Mouse (Mus musculus): ENCODE measurements at regions not wholly inside any gene's neighbourhood (a gene's known extent, or its start where the extent isn't known, plus 50 kb on each side); places are given as distances from the start of the nearest gene placed in this dataset.

DNA sequence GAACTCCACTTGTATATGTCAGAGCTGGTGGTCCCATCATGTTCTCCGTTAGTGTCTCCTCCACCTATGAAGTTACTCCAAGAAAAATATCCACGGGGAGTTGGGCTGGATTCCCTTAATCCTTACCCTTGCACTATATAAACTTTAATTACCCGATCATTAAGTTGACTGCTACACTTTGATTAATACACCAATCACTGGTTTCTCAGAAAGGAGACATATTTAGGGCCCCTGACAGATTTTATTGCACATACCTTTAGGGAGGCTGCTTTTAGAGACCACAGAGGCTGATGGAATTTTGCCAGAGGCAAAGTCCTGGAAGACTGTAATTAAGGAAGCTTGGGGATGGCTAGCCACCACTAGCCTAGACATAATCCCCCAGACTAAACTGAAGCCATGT is 457.3 kb downstream of the Fat4 start:
- WGBS = 82% methylated on average over 3 of the region's 3 CpGs
- no peak for DNase-seq
- Histone ChIP-seq H3K4me1 (ENCODE audit: control insufficient read depth, insufficient read depth, low read length) (no peaks in the 10 kb centered on the region), H3K4me3 (replicated peaks; ENCODE audit: insufficient read depth, low read depth, low read length) (no peak overlapping the region), H3K27me3 (ENCODE audit: control insufficient read depth, insufficient read depth, low read length) (no peaks in the 10 kb centered on the region), H3K27ac (ENCODE audit: insufficient read depth, low read length) (no peak overlapping the region)
- TF ChIP-seq CTCF (IDR thresholded peaks at IDR 0.05; ENCODE audit: borderline replicate concordance, insufficient read depth, low read depth, low read length) (no peak), POLR2A (IDR thresholded peaks at IDR 0.05; ENCODE audit: borderline replicate concordance, insufficient read depth, low read length) (no peak)

DNA sequence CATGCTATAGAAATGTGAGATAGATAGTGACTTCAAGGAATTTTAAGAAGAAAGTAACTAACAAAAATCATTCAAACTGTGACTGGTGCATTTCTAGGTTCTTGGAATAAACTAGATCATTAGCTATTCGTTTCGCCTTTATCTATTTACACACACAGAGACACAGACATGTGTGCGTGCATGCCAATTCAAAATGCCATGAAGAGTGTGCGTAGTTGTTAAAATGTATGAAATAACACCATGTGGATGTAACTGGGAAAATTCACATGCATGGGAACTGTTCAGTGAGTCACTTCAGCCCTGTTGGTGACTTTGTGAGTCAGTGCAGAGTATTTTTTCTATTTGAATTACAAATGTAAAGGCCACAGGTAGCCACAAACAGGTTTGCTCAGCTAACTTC is 460.8 kb downstream of the Fat4 start:
- Histone ChIP-seq H3K27me3 (ENCODE audit: control insufficient read depth, insufficient read depth, low read length) (no peaks in the 10 kb centered on the region), H3K4me1 (ENCODE audit: control insufficient read depth, insufficient read depth, low read length) (no peaks in the 10 kb centered on the region), H3K4me3 (replicated peaks; ENCODE audit: insufficient read depth, low read depth, low read length) (no peak overlapping the region), H3K27ac (ENCODE audit: insufficient read depth, low read length) (no peak overlapping the region)
- TF ChIP-seq POLR2A (IDR thresholded peaks at IDR 0.05; ENCODE audit: borderline replicate concordance, insufficient read depth, low read length) (no peak), CTCF (IDR thresholded peaks at IDR 0.05; ENCODE audit: borderline replicate concordance, insufficient read depth, low read depth, low read length) (no peak)
- 93% methylated on average over 4 of the region's 4 CpGs for WGBS
- no peak for DNase-seq

DNA sequence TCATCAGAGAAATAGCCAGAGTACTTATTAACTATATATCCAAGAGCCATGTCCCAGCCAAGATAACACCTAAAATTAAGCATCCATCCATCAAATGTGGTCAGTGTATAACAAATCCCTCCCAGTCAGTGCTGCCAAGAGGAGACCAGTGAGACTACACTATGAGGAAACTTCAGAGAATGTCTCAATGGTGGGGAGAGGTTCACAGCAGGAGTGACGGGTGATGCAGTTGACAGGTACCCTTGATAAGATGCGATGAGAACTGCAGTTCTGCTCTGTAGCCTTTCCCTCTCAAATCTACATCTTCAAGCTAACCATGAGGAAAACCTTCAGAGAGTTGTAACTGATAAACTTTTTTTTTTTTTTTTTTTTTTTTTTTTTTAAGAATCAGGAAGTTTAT is 470.3 kb downstream of the Fat4 start:
- H3K4me3 ChIP-seq (replicated peaks; ENCODE audit: insufficient read depth, low read depth, low read length) = no peak overlapping the region
- 75% methylated on average over 2 of the region's 2 CpGs for WGBS
- H3K27ac ChIP-seq (ENCODE audit: insufficient read depth, low read length) = no peak overlapping the region
- DNase-seq = no peak
- TF ChIP-seq POLR2A (IDR thresholded peaks at IDR 0.05; ENCODE audit: borderline replicate concordance, insufficient read depth, low read length) (no peak), CTCF (IDR thresholded peaks at IDR 0.05; ENCODE audit: borderline replicate concordance, insufficient read depth, low read depth, low read length) (no peak)
- no peaks in the 10 kb centered on the region for H3K27me3 ChIP-seq (ENCODE audit: control insufficient read depth, insufficient read depth, low read length)
- H3K4me1 ChIP-seq (ENCODE audit: control insufficient read depth, insufficient read depth, low read length) = no peaks in the 10 kb centered on the region

DNA sequence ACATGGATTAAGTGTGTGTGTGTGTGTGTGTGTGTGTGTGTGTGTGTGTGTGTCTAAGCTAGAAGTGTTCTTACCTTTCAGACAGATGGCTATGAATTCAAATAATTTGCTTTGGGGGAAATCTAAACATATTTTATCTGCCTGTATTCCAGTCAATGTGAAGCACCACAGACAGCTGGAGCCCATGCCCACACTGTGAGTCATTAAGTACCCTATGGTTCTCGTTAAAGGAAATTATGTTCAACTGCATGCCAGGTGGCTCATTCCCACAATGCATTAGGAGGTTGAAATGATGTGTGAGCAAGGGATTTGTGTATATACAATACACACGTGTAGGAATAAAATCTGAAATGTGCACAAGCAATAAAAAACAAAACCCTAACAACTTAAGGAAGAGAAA is 473.5 kb downstream of the Fat4 start:
- Histone ChIP-seq H3K4me1 (ENCODE audit: control insufficient read depth, insufficient read depth, low read length) (no peaks in the 10 kb centered on the region), H3K4me3 (replicated peaks; ENCODE audit: insufficient read depth, low read depth, low read length) (no peak overlapping the region), H3K27ac (ENCODE audit: insufficient read depth, low read length) (no peak overlapping the region), H3K27me3 (ENCODE audit: control insufficient read depth, insufficient read depth, low read length) (no peaks in the 10 kb centered on the region)
- TF ChIP-seq CTCF (IDR thresholded peaks at IDR 0.05; ENCODE audit: borderline replicate concordance, insufficient read depth, low read depth, low read length) (no peak), POLR2A (IDR thresholded peaks at IDR 0.05; ENCODE audit: borderline replicate concordance, insufficient read depth, low read length) (no peak)
- DNase-seq = no peak
- WGBS = 24% methylated on average over 2 of the region's 2 CpGs

DNA sequence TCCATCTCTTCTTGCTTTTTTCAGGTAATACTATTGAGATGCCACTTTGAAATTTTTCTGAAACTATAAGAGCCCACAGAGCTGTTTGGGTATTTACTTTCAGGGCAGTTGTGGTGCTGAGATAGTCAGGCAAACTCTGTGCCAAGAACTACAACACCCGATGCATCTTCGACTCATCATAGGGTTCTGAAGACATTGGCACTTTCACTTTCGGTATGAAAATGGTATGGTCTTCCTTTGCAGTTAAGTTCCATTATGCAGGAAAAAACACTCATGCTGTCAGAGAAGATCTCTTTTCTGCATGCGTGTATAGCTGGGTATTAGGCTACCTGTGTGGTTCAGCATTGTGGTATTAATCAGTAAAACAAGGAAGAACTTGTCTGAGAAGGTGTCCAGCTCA is 484.2 kb downstream of the Fat4 start:
- TF ChIP-seq CTCF (IDR thresholded peaks at IDR 0.05; ENCODE audit: borderline replicate concordance, insufficient read depth, low read depth, low read length) = no peak
- no peak for TF ChIP-seq POLR2A (IDR thresholded peaks at IDR 0.05; ENCODE audit: borderline replicate concordance, insufficient read depth, low read length)
- Histone ChIP-seq H3K27me3 (ENCODE audit: control insufficient read depth, insufficient read depth, low read length) (no peaks in the 10 kb centered on the region), H3K4me1 (ENCODE audit: control insufficient read depth, insufficient read depth, low read length) (no peaks in the 10 kb centered on the region), H3K4me3 (replicated peaks; ENCODE audit: insufficient read depth, low read depth, low read length) (no peak overlapping the region), H3K27ac (ENCODE audit: insufficient read depth, low read length) (no peak overlapping the region)
- DNase-seq = no peak
- 77% methylated on average over 4 of the region's 4 CpGs for WGBS

DNA sequence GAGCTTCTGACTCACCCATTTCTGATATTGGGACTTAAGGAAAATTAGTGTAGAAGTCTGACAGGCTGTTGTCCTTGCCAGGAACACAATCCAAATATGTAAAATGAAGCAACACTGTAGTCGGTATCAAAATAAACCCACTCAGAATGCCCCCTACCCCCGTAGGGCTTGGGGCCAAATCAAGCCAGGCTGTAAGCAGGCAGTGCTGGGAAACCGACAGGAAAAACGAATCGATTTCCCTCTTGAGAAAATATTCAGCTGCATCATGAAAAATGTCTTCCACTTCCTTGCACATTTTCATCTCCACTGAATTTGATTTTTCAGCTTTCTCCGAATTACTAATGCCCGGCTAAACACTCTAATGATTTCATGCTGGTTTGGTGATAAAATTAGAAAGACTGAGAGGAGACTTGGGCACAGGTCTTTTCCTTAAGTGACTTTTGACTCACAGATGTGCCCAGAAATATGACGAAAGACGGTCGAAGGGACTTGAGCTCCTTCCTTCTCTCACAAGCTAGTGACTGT is 485.7 kb downstream of the Fat4 start:
- no peak for TF ChIP-seq CTCF (IDR thresholded peaks at IDR 0.05; ENCODE audit: borderline replicate concordance, insufficient read depth, low read depth, low read length)
- TF ChIP-seq POLR2A (IDR thresholded peaks at IDR 0.05; ENCODE audit: borderline replicate concordance, insufficient read depth, low read length) = no peak
- no peaks in the 10 kb centered on the region for H3K4me1 ChIP-seq (ENCODE audit: control insufficient read depth, insufficient read depth, low read length)
- DNase-seq = no peak
- 9% methylated on average over 10 of the region's 10 CpGs for WGBS
- H3K4me3 ChIP-seq (replicated peaks; ENCODE audit: insufficient read depth, low read depth, low read length) = no peak overlapping the region
- no peaks in the 10 kb centered on the region for H3K27me3 ChIP-seq (ENCODE audit: control insufficient read depth, insufficient read depth, low read length)
- no peak overlapping the region for H3K27ac ChIP-seq (ENCODE audit: insufficient read depth, low read length)

DNA sequence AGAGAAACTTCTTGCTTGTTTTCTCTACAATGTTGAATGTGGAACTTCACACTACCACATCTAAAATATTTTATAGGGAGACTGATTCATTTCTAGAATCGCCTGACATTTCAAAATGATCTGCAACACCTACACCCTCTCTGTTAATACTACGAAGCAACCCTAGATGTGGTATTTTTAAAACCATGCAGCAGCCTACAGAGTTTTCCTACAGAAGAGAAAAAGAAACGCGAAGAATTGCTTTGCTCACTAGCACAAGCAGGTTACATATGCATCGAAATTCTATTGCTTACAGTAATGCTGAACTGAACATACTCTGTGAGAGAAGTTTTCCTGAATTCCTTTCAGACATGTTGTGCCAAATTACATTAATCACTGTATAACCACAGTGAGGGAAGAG is 488.7 kb downstream of the Fat4 start:
- no peak overlapping the region for H3K27ac ChIP-seq (ENCODE audit: insufficient read depth, low read length)
- no peaks in the 10 kb centered on the region for H3K27me3 ChIP-seq (ENCODE audit: control insufficient read depth, insufficient read depth, low read length)
- DNase-seq = no peak
- no peaks in the 10 kb centered on the region for H3K4me1 ChIP-seq (ENCODE audit: control insufficient read depth, insufficient read depth, low read length)
- no peak overlapping the region for H3K4me3 ChIP-seq (replicated peaks; ENCODE audit: insufficient read depth, low read depth, low read length)
- WGBS = 95% methylated on average over 5 of the region's 5 CpGs
- no peak for TF ChIP-seq POLR2A (IDR thresholded peaks at IDR 0.05; ENCODE audit: borderline replicate concordance, insufficient read depth, low read length)
- TF ChIP-seq CTCF (IDR thresholded peaks at IDR 0.05; ENCODE audit: borderline replicate concordance, insufficient read depth, low read depth, low read length) = no peak

DNA sequence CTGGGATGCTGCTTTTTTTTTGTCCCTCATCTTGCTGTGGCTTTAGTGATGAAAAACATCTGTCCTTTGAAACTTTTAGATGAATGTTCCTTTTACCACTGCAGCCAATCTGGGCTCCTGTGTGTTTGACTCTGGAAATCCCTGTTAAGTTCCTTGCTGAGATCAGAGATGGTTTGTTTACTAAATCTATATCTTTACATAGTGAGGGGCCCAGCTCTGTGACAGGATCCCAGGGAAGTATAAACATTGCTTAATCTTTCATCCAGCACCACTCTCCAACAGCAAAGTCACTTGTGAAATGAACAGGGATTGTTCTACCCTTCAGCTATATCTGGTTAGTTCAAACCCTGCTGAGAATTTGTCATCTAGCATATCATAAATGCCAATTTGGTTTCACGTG is 501.8 kb downstream of the Fat4 start:
- no peak overlapping the region for H3K27ac ChIP-seq (ENCODE audit: insufficient read depth, low read length)
- H3K4me3 ChIP-seq (replicated peaks; ENCODE audit: insufficient read depth, low read depth, low read length) = no peak overlapping the region
- TF ChIP-seq POLR2A (IDR thresholded peaks at IDR 0.05; ENCODE audit: borderline replicate concordance, insufficient read depth, low read length) = no peak
- no peaks in the 10 kb centered on the region for H3K4me1 ChIP-seq (ENCODE audit: control insufficient read depth, insufficient read depth, low read length)
- no peak for DNase-seq
- 79% methylated on average over 1 of the region's 1 CpGs for WGBS
- no peaks in the 10 kb centered on the region for H3K27me3 ChIP-seq (ENCODE audit: control insufficient read depth, insufficient read depth, low read length)
